Mouse (Mus musculus) heart, adult 2 months (tissue): ENCODE measurements at regions not wholly inside any gene's neighbourhood (a gene's known extent, or its start where the extent isn't known, plus 50 kb on each side); places are given as distances from the start of the nearest gene placed in this dataset.

ENCODE experiments used
- CTCF ChIP-seq: fragments of 200-600 bp; IDR thresholded peaks from 2 replicates; pipeline ENCODE4 v1.8.1; 2022; ENCODE audit warnings: antibody characterized with exemption, mild to moderate bottlenecking, moderate library complexity
- POLR2A ChIP-seq: fragments of 200-500 bp; IDR thresholded peaks from 2 replicates; pipeline ENCODE4 v1.6.1; 2011; ENCODE audit warnings: mild to moderate bottlenecking, low read depth, low read length, control low read depth; ENCODE audit not compliant: insufficient read depth

DNA sequence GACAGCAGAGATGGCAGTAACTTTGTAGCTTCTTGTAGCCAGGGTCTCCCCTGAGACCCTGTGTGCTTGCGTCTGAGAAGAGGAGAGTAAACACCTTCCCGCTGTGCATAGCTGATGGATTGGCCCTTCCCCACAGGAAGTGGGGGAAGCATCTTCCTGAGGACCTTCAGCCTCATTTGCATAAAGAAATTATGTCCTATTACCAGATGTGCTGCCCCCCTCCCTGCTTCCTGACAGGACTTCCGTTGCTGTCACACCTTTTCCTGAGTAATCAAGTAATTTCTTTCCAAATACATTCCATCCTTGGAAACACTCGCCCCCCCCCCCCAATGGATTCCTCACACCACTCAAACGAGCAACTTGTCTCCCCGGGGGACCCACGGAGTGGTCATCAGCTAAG, 77.5 kb upstream of the Med13l start:
- TF ChIP-seq CTCF: no peak
- 0 out of 2 replicates have a peak, but pooled peaks have one; percentile 11 for TF ChIP-seq POLR2A
